Mouse (Mus musculus) ES-Bruce4 (cell line): Measurements from ENCODE around the gene Zfp354b.

Experiments used
- CTCF ChIP-seq: IDR thresholded peaks from one replicate; pipeline ENCODE4 v1.8.1; 2011; ENCODE audit warnings: low read depth, low read length
- EP300 ChIP-seq: IDR thresholded peaks from 2 replicates; pipeline ENCODE4 v1.6.1; 2011; ENCODE audit warnings: low read depth, low read length; ENCODE audit not compliant: insufficient read depth
- POLR2A ChIP-seq: IDR thresholded peaks from one replicate; pipeline ENCODE4 v1.8.1; 2011; ENCODE audit warnings: low read length; ENCODE audit not compliant: insufficient read depth

GRCm38 (mm10) chr11:50892441-50892840 lies 39.0 kb downstream of the Zfp354b start:
- TF ChIP-seq CTCF (no peak), POLR2A (no peak), EP300 (no peak)
